Mouse (Mus musculus): Measurements from ENCODE around the gene Rnf167. TPM values are rescaled to one million over a fixed set of nuclear protein-coding genes. Genes with fewer than 3 reads are reported as not detected.

Rnf167 gene
- polyA plus RNA-seq, 1 experiment from 2014 or later = 120 TPM

GRCm38 (mm10) chr11:70670483-70670882, 23.4 kb downstream of the Rnf167 start:
- H3K36me3 ChIP-seq = peaks cover 58% of the 10 kb centered on the region
- H3K4me2 ChIP-seq (replicated peaks) = peak overlapping the region; percentile 86
- no peaks in the 10 kb centered on the region for H3K9me3 ChIP-seq
- no peaks in the 10 kb centered on the region for H3K27me3 ChIP-seq
- ATAC-seq (ENCODE audit: low FRiP score, low read depth) = no peak
- H3K9ac ChIP-seq = peak overlapping the region; percentile 84
- WGBS = 53% methylated on average over 14 of the region's 14 CpGs
- peak overlapping the region; percentile 70 for H3K4me3 ChIP-seq
- H3K27ac ChIP-seq = peak overlapping the region; percentile 98
- H3K4me1 ChIP-seq = peaks cover 28% of the 10 kb centered on the region

GRCm38 (mm10) chr11:70671333-70672047, 24.5 kb downstream of the Rnf167 start:
- Histone ChIP-seq H3K4me1 (peaks cover 28% of the 10 kb centered on the region), H3K9ac (peak overlapping the region; percentile 84), H3K27ac (no peak overlapping the region), H3K4me2 (replicated peaks) (no peak overlapping the region; the same call in 1 of the 2 replicates), H3K27me3 (no peaks in the 10 kb centered on the region), H3K36me3 (peaks cover 61% of the 10 kb centered on the region), H3K4me3 (0 out of 2 replicates have a peak overlapping the region, but pooled peaks have one; percentile 70), H3K9me3 (no peaks in the 10 kb centered on the region)
- WGBS = 86% methylated on average over 16 of the region's 16 CpGs
- ATAC-seq (ENCODE audit: low FRiP score, low read depth) = no peak

GRCm38 (mm10) chr11:70674014-70674413, 27.0 kb downstream of the Rnf167 start:
- H3K9ac ChIP-seq = no peak overlapping the region
- H3K4me2 ChIP-seq (replicated peaks) = no peak overlapping the region
- 78% methylated on average over 6 of the region's 6 CpGs for WGBS
- no peak overlapping the region for H3K27ac ChIP-seq
- ATAC-seq (ENCODE audit: low FRiP score, low read depth) = no peak
- no peak overlapping the region for H3K4me3 ChIP-seq
- no peaks in the 10 kb centered on the region for H3K9me3 ChIP-seq
- H3K36me3 ChIP-seq = peaks cover 68% of the 10 kb centered on the region
- no peaks in the 10 kb centered on the region for H3K27me3 ChIP-seq
- H3K4me1 ChIP-seq = peaks cover 14% of the 10 kb centered on the region

- no peak for ATAC-seq (ENCODE audit: low FRiP score, low read depth)
- no peaks in the 10 kb centered on the region for H3K27me3 ChIP-seq
- peaks cover 14% of the 10 kb centered on the region for H3K4me1 ChIP-seq
- H3K36me3 ChIP-seq = peaks cover 73% of the 10 kb centered on the region
- H3K9me3 ChIP-seq = no peaks in the 10 kb centered on the region
- H3K27ac ChIP-seq = no peak overlapping the region
- no peak overlapping the region for H3K4me3 ChIP-seq
- 78% methylated on average over 11 of the region's 11 CpGs for WGBS
- H3K4me2 ChIP-seq (replicated peaks) = no peak overlapping the region
- H3K9ac ChIP-seq = no peak overlapping the region
These were observed 27.5 kb downstream of the Rnf167 start for GRCm38 (mm10) chr11:70674501-70674900.

- Histone ChIP-seq H3K4me2 (replicated peaks) (no peak overlapping the region), H3K9ac (no peak overlapping the region), H3K27ac (no peak overlapping the region), H3K36me3 (peaks cover 80% of the 10 kb centered on the region), H3K4me3 (no peak overlapping the region), H3K27me3 (no peaks in the 10 kb centered on the region), H3K4me1 (peaks cover 5% of the 10 kb centered on the region; the same call in 1 of the 2 replicates), H3K9me3 (no peaks in the 10 kb centered on the region)
- no peak for ATAC-seq (ENCODE audit: low FRiP score, low read depth)
- 82% methylated on average over 9 of the region's 9 CpGs for WGBS
These were observed 31.1 kb downstream of the Rnf167 start for GRCm38 (mm10) chr11:70678092-70678491.

- ATAC-seq (ENCODE audit: low FRiP score, low read depth) = no peak
- Histone ChIP-seq H3K36me3 (peaks cover 84% of the 10 kb centered on the region), H3K4me2 (replicated peaks) (no peak overlapping the region), H3K4me3 (no peak overlapping the region), H3K4me1 (peaks cover 5% of the 10 kb centered on the region; the same call in 1 of the 2 replicates), H3K27me3 (no peaks in the 10 kb centered on the region), H3K9me3 (no peaks in the 10 kb centered on the region), H3K27ac (no peak overlapping the region), H3K9ac (no peak overlapping the region)
- 67% methylated on average over 2 of the region's 2 CpGs for WGBS
These were observed 31.5 kb downstream of the Rnf167 start for GRCm38 (mm10) chr11:70678576-70678975.

- 94% methylated on average over 8 of the region's 8 CpGs for WGBS
- Histone ChIP-seq H3K9ac (no peak overlapping the region), H3K4me3 (no peak overlapping the region), H3K27ac (no peak overlapping the region), H3K36me3 (peaks cover 84% of the 10 kb centered on the region), H3K4me1 (peaks cover 5% of the 10 kb centered on the region; the same call in 1 of the 2 replicates), H3K4me2 (replicated peaks) (no peak overlapping the region), H3K27me3 (no peaks in the 10 kb centered on the region), H3K9me3 (no peaks in the 10 kb centered on the region)
- ATAC-seq (ENCODE audit: low FRiP score, low read depth) = no peak
These were observed 32.3 kb downstream of the Rnf167 start for GRCm38 (mm10) chr11:70679361-70679760.

GRCm38 (mm10) chr11:70679894-70680293, 32.9 kb downstream of the Rnf167 start:
- peaks cover 5% of the 10 kb centered on the region; the same call in 1 of the 2 replicates for H3K4me1 ChIP-seq
- H3K9me3 ChIP-seq = no peaks in the 10 kb centered on the region
- H3K36me3 ChIP-seq = peaks cover 83% of the 10 kb centered on the region
- H3K9ac ChIP-seq = no peak overlapping the region
- H3K4me2 ChIP-seq (replicated peaks) = no peak overlapping the region
- no peak overlapping the region for H3K4me3 ChIP-seq
- WGBS = 94% methylated on average over 5 of the region's 8 CpGs
- H3K27me3 ChIP-seq = no peaks in the 10 kb centered on the region
- no peak overlapping the region for H3K27ac ChIP-seq
- ATAC-seq (ENCODE audit: low FRiP score, low read depth) = no peak

- no peak for ATAC-seq (ENCODE audit: low FRiP score, low read depth)
- Histone ChIP-seq H3K36me3 (peaks cover 78% of the 10 kb centered on the region), H3K4me1 (peaks cover 6% of the 10 kb centered on the region), H3K27ac (no peak overlapping the region), H3K9ac (no peak overlapping the region), H3K4me2 (replicated peaks) (no peak overlapping the region), H3K27me3 (no peaks in the 10 kb centered on the region), H3K9me3 (no peaks in the 10 kb centered on the region), H3K4me3 (no peak overlapping the region)
- 63% methylated on average over 12 of the region's 12 CpGs for WGBS
These were observed 34.1 kb downstream of the Rnf167 start for GRCm38 (mm10) chr11:70681170-70681569.

GRCm38 (mm10) chr11:70681897-70682581, 35.0 kb downstream of the Rnf167 start:
- 19% methylated on average over 11 of the region's 11 CpGs for WGBS
- H3K4me1 ChIP-seq = peaks cover 15% of the 10 kb centered on the region

GRCm38 (mm10) chr11:70683640-70684039, 36.6 kb downstream of the Rnf167 start:
- Histone ChIP-seq H3K9ac (no peak overlapping the region), H3K9me3 (no peaks in the 10 kb centered on the region), H3K4me2 (replicated peaks) (no peak overlapping the region), H3K27me3 (no peaks in the 10 kb centered on the region), H3K36me3 (peaks cover 63% of the 10 kb centered on the region), H3K4me3 (no peak overlapping the region), H3K27ac (no peak overlapping the region), H3K4me1 (peaks cover 24% of the 10 kb centered on the region)
- WGBS = 91% methylated on average over 5 of the region's 5 CpGs
- no peak for ATAC-seq (ENCODE audit: low FRiP score, low read depth)

More at GRCm38 (mm10) chr11:70681897-70682581, 35.0 kb downstream of the Rnf167 start:
- no peak overlapping the region for H3K4me3 ChIP-seq
- H3K9me3 ChIP-seq = no peaks in the 10 kb centered on the region
- peaks cover 70% of the 10 kb centered on the region for H3K36me3 ChIP-seq
- H3K4me2 ChIP-seq (replicated peaks) = no peak overlapping the region
- 0 out of 2 replicates have a peak overlapping the region, but pooled peaks have one; percentile 19 for H3K9ac ChIP-seq
- no peak overlapping the region for H3K27ac ChIP-seq
- H3K27me3 ChIP-seq = no peaks in the 10 kb centered on the region
- 0 out of 2 replicates have a peak, but pooled peaks have one; percentile 32 for ATAC-seq (ENCODE audit: low FRiP score, low read depth)

GRCm38 (mm10) chr11:70686901-70687566, 40.0 kb downstream of the Rnf167 start:
- WGBS = 3% methylated on average over 16 of the region's 16 CpGs
- peak overlapping the region; percentile 86 for H3K9ac ChIP-seq
- H3K4me3 ChIP-seq = peak overlapping the region; percentile 86
- H3K4me2 ChIP-seq (replicated peaks) = peak overlapping the region; percentile 87
- peak; percentile 68 for ATAC-seq (ENCODE audit: low FRiP score, low read depth)
- peaks cover 35% of the 10 kb centered on the region for H3K36me3 ChIP-seq
- no peaks in the 10 kb centered on the region for H3K27me3 ChIP-seq
- H3K4me1 ChIP-seq = peaks cover 27% of the 10 kb centered on the region
- peak overlapping the region; percentile 86 for H3K27ac ChIP-seq
- H3K9me3 ChIP-seq = no peaks in the 10 kb centered on the region

All from limb, embryonic 13.5 days (tissue).